In genomic region chr4:142163862-142164261, GRCm38 (mm10) we compare ENCODE assay signal across 17 mouse cellular contexts.
A peak's percentile ranks its signal among the peaks of the same experiment; 100 is the strongest.
DNase-seq lines count a peak whose midpoint lies in the region; ATAC-seq and TF ChIP-seq lines count a peak whose summit lies in the region.
"Had no signal": no experiment of that assay in that cellular context is flagged by ENCODE, and none has a peak within 500 bp of the region (broad histone marks: within the 10 kb centered on the region; RNA-seq: fewer than 3 reads in every experiment).

No protein-coding gene starts in this region.

- H3K9me3 ChIP-seq in forebrain, embryonic 15.5 days: no peaks in the 10 kb centered on the region
- H3K9me3 ChIP-seq in forebrain, embryonic 13.5 days (replicated peaks): peaks cover 6% of the 10 kb centered on the region; the same call in 1 of the 2 replicates
- H3K9me3 ChIP-seq in kidney, embryonic 16.5 days (ENCODE audit: low read length): peaks cover 9% of the 10 kb centered on the region; the same call in 1 of the 2 replicates
- no peaks in the 10 kb centered on the region for H3K9me3 ChIP-seq in E14TG2a.4 (ENCODE audit: low read length)
- H3K9me3 ChIP-seq in limb, embryonic 14.5 days (ENCODE audit: control insufficient read depth, low read length): no peaks in the 10 kb centered on the region
- peaks cover 4% of the 10 kb centered on the region for H3K9me3 ChIP-seq in liver, postnatal 0 days (ENCODE audit: low read length)

- TF ChIP-seq EP300 in liver, postnatal 0 days (IDR thresholded peaks at IDR 0.05; ENCODE audit: low read depth): no peak

- no peak overlapping the region for H3K9ac ChIP-seq in forebrain, embryonic 15.5 days (replicated peaks)
- no peak overlapping the region for H3K9ac ChIP-seq in forebrain, embryonic 13.5 days
- H3K9ac ChIP-seq in kidney, embryonic 16.5 days (replicated peaks; ENCODE audit: low read length): no peak overlapping the region
- H3K9ac ChIP-seq in limb, embryonic 14.5 days (ENCODE audit: low read depth, low read length, severe bottlenecking): peak overlapping the region; percentile 21; the same call in 1 of the 2 replicates
- H3K9ac ChIP-seq in liver, postnatal 0 days (replicated peaks): no peak overlapping the region

- H3K27me3 ChIP-seq in forebrain, embryonic 15.5 days: no peaks in the 10 kb centered on the region
- no peaks in the 10 kb centered on the region for H3K27me3 ChIP-seq in forebrain, embryonic 13.5 days
- H3K27me3 ChIP-seq in kidney, embryonic 16.5 days (ENCODE audit: insufficient read depth, low read length): no peaks in the 10 kb centered on the region
- no peaks in the 10 kb centered on the region for H3K27me3 ChIP-seq in E14TG2a.4 (ENCODE audit: insufficient read depth, low read length)
- no peaks in the 10 kb centered on the region for H3K27me3 ChIP-seq in limb, embryonic 14.5 days (ENCODE audit: control insufficient read depth, insufficient read depth, low read length)
- no peaks in the 10 kb centered on the region for H3K27me3 ChIP-seq in liver, postnatal 0 days (ENCODE audit: insufficient read depth, low read length)

- WGBS in forebrain, embryonic 15.5 days: 60% methylated on average over 3 of the region's 3 CpGs
- WGBS in forebrain, embryonic 13.5 days: 58% methylated on average over 3 of the region's 3 CpGs
- WGBS in kidney, embryonic 16.5 days: 13% methylated on average over 3 of the region's 3 CpGs
- 31% methylated on average over 3 of the region's 3 CpGs for WGBS in limb, embryonic 14.5 days
- WGBS in liver, postnatal 0 days (ENCODE audit: insufficient replicate concordance): 53% methylated on average over 3 of the region's 3 CpGs

- peaks cover 8% of the 10 kb centered on the region for H3K4me1 ChIP-seq in forebrain, embryonic 15.5 days
- peaks cover 11% of the 10 kb centered on the region for H3K4me1 ChIP-seq in forebrain, embryonic 13.5 days
- peaks cover 32% of the 10 kb centered on the region for H3K4me1 ChIP-seq in kidney, embryonic 16.5 days (ENCODE audit: insufficient read depth, low read length)
- H3K4me1 ChIP-seq in E14TG2a.4 (replicated peaks; ENCODE audit: low read depth, low read length): peaks cover 92% of the 10 kb centered on the region
- H3K4me1 ChIP-seq in limb, embryonic 14.5 days (ENCODE audit: control insufficient read depth, insufficient read depth, low read length): peaks cover 8% of the 10 kb centered on the region
- no peaks in the 10 kb centered on the region; the same call in 1 of the 2 replicates for H3K4me1 ChIP-seq in liver, postnatal 0 days (ENCODE audit: insufficient read depth)

- 0 out of 2 replicates have a peak, but pooled peaks have one; percentile 15 for ATAC-seq in forebrain, embryonic 15.5 days (replicated peaks)
- no peak for ATAC-seq in forebrain, embryonic 13.5 days
- ATAC-seq in kidney, embryonic 16.5 days (ENCODE audit: low FRiP score, low TSS enrichment): peak; percentile 31; the same call in 1 of the 2 replicates
- no peak for ATAC-seq in limb, embryonic 14.5 days (ENCODE audit: low FRiP score, low read depth)
- ATAC-seq in liver, postnatal 0 days: no peak
- ATAC-seq: lung, postnatal 0 days had no signal

- H3K4me3 ChIP-seq in forebrain, embryonic 15.5 days: no peak overlapping the region
- H3K4me3 ChIP-seq in forebrain, embryonic 13.5 days: no peak overlapping the region
- H3K4me3 ChIP-seq in kidney, embryonic 16.5 days (ENCODE audit: low read length): no peak overlapping the region
- peak overlapping the region; percentile 46 for H3K4me3 ChIP-seq in E14TG2a.4 (replicated peaks; ENCODE audit: low read length)
- no peak overlapping the region for H3K4me3 ChIP-seq in limb, embryonic 14.5 days (replicated peaks; ENCODE audit: low read length)
- no peak overlapping the region for H3K4me3 ChIP-seq in liver, postnatal 0 days (ENCODE audit: low read depth, low read length)

- H3K27ac ChIP-seq in forebrain, embryonic 15.5 days (replicated peaks): no peak overlapping the region
- no peak overlapping the region for H3K27ac ChIP-seq in forebrain, embryonic 13.5 days
- H3K27ac ChIP-seq in kidney, embryonic 16.5 days (ENCODE audit: low read length): 0 out of 2 replicates have a peak overlapping the region, but pooled peaks have one; percentile 46
- 0 out of 2 replicates have a peak overlapping the region, but pooled peaks have one; percentile 52 for H3K27ac ChIP-seq in limb, embryonic 14.5 days (replicated peaks; ENCODE audit: low read depth, low read length)
- H3K27ac ChIP-seq in liver, postnatal 0 days (ENCODE audit: low read depth): no peak overlapping the region

- no peak for TF ChIP-seq CTCF in E14TG2a.4 (conservative IDR thresholded peaks at IDR 0.05; ENCODE audit: low read length)
- TF ChIP-seq CTCF in liver, postnatal 0 days (IDR thresholded peaks at IDR 0.05; ENCODE audit: low read depth): no peak

- no peak overlapping the region for H3K4me2 ChIP-seq in forebrain, embryonic 15.5 days (replicated peaks)
- no peak overlapping the region for H3K4me2 ChIP-seq in forebrain, embryonic 13.5 days
- no peak overlapping the region for H3K4me2 ChIP-seq in kidney, embryonic 16.5 days (replicated peaks; ENCODE audit: low read depth, low read length)
- no peak overlapping the region for H3K4me2 ChIP-seq in limb, embryonic 14.5 days (replicated peaks; ENCODE audit: low read depth, low read length, severe bottlenecking)
- no peak overlapping the region for H3K4me2 ChIP-seq in liver, postnatal 0 days (ENCODE audit: low read depth, low read length)
- H3K4me2 ChIP-seq: liver, embryonic 11.5 days had no signal

- TF ChIP-seq POLR2A in limb, embryonic 14.5 days (IDR thresholded peaks at IDR 0.05; ENCODE audit: borderline replicate concordance, extremely low read depth, insufficient read depth, insufficient read length): no peak

- no peak for DNase-seq in kidney, adult 11 months
- no peak for DNase-seq in limb, embryonic 14.5 days (ENCODE audit: low spot score)
- DNase-seq in liver, postnatal 0 days: no peak
- no peak for DNase-seq in adrenal gland, adult 2 months
- DNase-seq: adrenal gland, postnatal 14 days; cerebellum, adult 11-12 months; cerebellum, postnatal 36 days; gastrocnemius, postnatal 36 days; heart, postnatal 4 days; kidney, postnatal 36 days; thymus, postnatal 36 days had no signal

- H3K36me3 ChIP-seq in forebrain, embryonic 15.5 days: no peaks in the 10 kb centered on the region
- peaks cover 8% of the 10 kb centered on the region for H3K36me3 ChIP-seq in forebrain, embryonic 13.5 days (ENCODE audit: poor library complexity, severe bottlenecking)
- H3K36me3 ChIP-seq in kidney, embryonic 16.5 days (ENCODE audit: insufficient read depth, low read length): 0 out of 2 replicates have a peak, but pooled peaks cover 9% of the 10 kb centered on the region
- peaks cover 25% of the 10 kb centered on the region for H3K36me3 ChIP-seq in E14TG2a.4 (ENCODE audit: insufficient read depth, low read length)
- H3K36me3 ChIP-seq in limb, embryonic 14.5 days (ENCODE audit: control insufficient read depth, insufficient read depth, low read length): peaks cover 2% of the 10 kb centered on the region; the same call in 1 of the 2 replicates
- H3K36me3 ChIP-seq in liver, postnatal 0 days (replicated peaks; ENCODE audit: insufficient read depth, low read length): no peaks in the 10 kb centered on the region

Comparison
In these comparisons a context has a peak if more than half of its experiments do, and no peak if none do; other contexts are left out.
1. ATAC-seq: peak in forebrain, embryonic 15.5 days (single experiment) and kidney, embryonic 16.5 days (single experiment); none in forebrain, embryonic 13.5 days (single experiment), limb, embryonic 14.5 days (single experiment) and liver, postnatal 0 days (single experiment).
2. H3K27ac ChIP-seq: peak in kidney, embryonic 16.5 days (single experiment) and limb, embryonic 14.5 days (single experiment); none in forebrain, embryonic 15.5 days (single experiment), forebrain, embryonic 13.5 days (single experiment) and liver, postnatal 0 days (single experiment).